Mouse (Mus musculus) erythroblast, adult 5-6 weeks (primary cell): ENCODE measurements around the gene Tcerg1l. TPM values are rescaled to one million over a fixed set of nuclear protein-coding genes. Genes with fewer than 3 reads are reported as not detected.

ENCODE experiments used
- ATAC-seq: replicated peaks from 2 replicates; pipeline ENCODE4 v1.8.0; 2016; ENCODE audit warnings: moderate number of reproducible peaks, mild to moderate bottlenecking, moderate TSS enrichment, inconsistent platforms; ENCODE audit not compliant: poor library complexity, low FRiP score, severe bottlenecking
- total RNA-seq, 2 experiments: library from RNA; stranded (forward) in 1 of 2; stranded (reverse) in 1 of 2; fragments of 150-400 nt in 1 of 2; fragments of 200-764, 138-1000 nt in 1 of 2; gene quantifications; 2 replicates each; pipeline versions ENCODE4 v1.2.3 to v1.2.4; 2015 to 2017; ENCODE audit warnings: low replicate concordance in 2 of 2

The Tcerg1l gene
- total RNA-seq, 2 experiments from 2014 or later: 1.5 TPM; not detected in 1

GRCm38 (mm10) chr7:138242229-138242628, 155.3 kb downstream of the Tcerg1l start:
- ATAC-seq: no peak

- no peak for ATAC-seq
These were observed 159.8 kb downstream of the Tcerg1l start for GRCm38 (mm10) chr7:138237708-138238225.

- ATAC-seq: no peak
These were observed 173.3 kb downstream of the Tcerg1l start for GRCm38 (mm10) chr7:138224252-138224651.

GRCm38 (mm10) chr7:138222951-138223350, 174.6 kb downstream of the Tcerg1l start:
- ATAC-seq: no peak

- no peak for ATAC-seq
These were observed 179.9 kb downstream of the Tcerg1l start for GRCm38 (mm10) chr7:138217556-138218098.

- ATAC-seq: no peak
These were observed 182.2 kb downstream of the Tcerg1l start for GRCm38 (mm10) chr7:138215177-138215830.

- ATAC-seq: no peak
These were observed 182.8 kb downstream of the Tcerg1l start for GRCm38 (mm10) chr7:138214710-138215109.

GRCm38 (mm10) chr7:138209769-138210168, 187.8 kb downstream of the Tcerg1l start:
- ATAC-seq: no peak

- ATAC-seq: no peak
These were observed 192.4 kb downstream of the Tcerg1l start for GRCm38 (mm10) chr7:138205124-138205523.

GRCm38 (mm10) chr7:138202162-138202832, 195.2 kb downstream of the Tcerg1l start:
- no peak for ATAC-seq

GRCm38 (mm10) chr7:138199333-138200058, 198.0 kb downstream of the Tcerg1l start:
- no peak for ATAC-seq

- ATAC-seq: no peak
These were observed 201.4 kb downstream of the Tcerg1l start for GRCm38 (mm10) chr7:138196139-138196538.

GRCm38 (mm10) chr7:138184197-138184596, 213.3 kb downstream of the Tcerg1l start:
- no peak for ATAC-seq

GRCm38 (mm10) chr7:138182216-138182615, 215.3 kb downstream of the Tcerg1l start:
- ATAC-seq: no peak

- ATAC-seq: no peak
These were observed 218.9 kb downstream of the Tcerg1l start for GRCm38 (mm10) chr7:138178617-138179016.

GRCm38 (mm10) chr7:138176026-138176425, 221.5 kb downstream of the Tcerg1l start:
- no peak for ATAC-seq

- no peak for ATAC-seq
These were observed 227.1 kb downstream of the Tcerg1l start for GRCm38 (mm10) chr7:138170389-138170788.
